Comparison of ENCODE assay signal across 27 mouse cellular contexts in genomic region chrX:37809396-37809795, GRCm38 (mm10). TPM values are rescaled to one million over a fixed set of nuclear protein-coding genes. Genes with fewer than 3 reads are reported as not detected.
DNase-seq lines count a peak whose midpoint lies in the region; ATAC-seq and TF ChIP-seq lines count a peak whose summit lies in the region.
"Had no signal": no experiment of that assay in that cellular context is flagged by ENCODE, and none has a peak within 500 bp of the region (broad histone marks: within the 10 kb centered on the region; RNA-seq: fewer than 3 reads in every experiment).

No protein-coding gene starts in this region.

- no peak for TF ChIP-seq EP300 in heart, postnatal 0 days (IDR thresholded peaks at IDR 0.05; ENCODE audit: low read depth)
- TF ChIP-seq EP300 in CH12.LX (IDR thresholded peaks at IDR 0.05; ENCODE audit: low read length): no peak

- peak; percentile 17; the same call in 1 of the 2 replicates for TF ChIP-seq CTCF in heart, postnatal 0 days (IDR thresholded peaks at IDR 0.05; ENCODE audit: low read depth)
- peak in 1 of 2 experiments; percentile 45; a peak in 2 of 4 replicates for TF ChIP-seq CTCF in CH12.LX (conservative IDR thresholded peaks at IDR 0.05 in 1 of 2, IDR thresholded peaks at IDR 0.05 in 1 of 2; ENCODE audit: low read depth in 2 of 2, low read length in 2 of 2)

- H3K4me1 ChIP-seq in heart, postnatal 0 days (ENCODE audit: control insufficient read depth, insufficient read depth): no peaks in the 10 kb centered on the region
- H3K4me1 ChIP-seq in CH12.LX (ENCODE audit: control insufficient read depth in 1 of 2, insufficient read depth in 2 of 2): peaks cover 0 to 3% of the 10 kb centered on the region in 2 experiments; a peak in 2 of 4 replicates
- H3K4me1 ChIP-seq in forebrain, embryonic 15.5 days: no peaks in the 10 kb centered on the region
- H3K4me1 ChIP-seq: embryonic facial prominence, embryonic 13.5 days; forebrain, embryonic 12.5 days; hindbrain, embryonic 13.5 days; kidney, embryonic 15.5 days had no signal

- H3K27ac ChIP-seq in heart, postnatal 0 days (ENCODE audit: low read depth): no peak overlapping the region
- no peak overlapping the region for H3K27ac ChIP-seq in CH12.LX (ENCODE audit: insufficient read depth, low read depth)
- no peak overlapping the region for H3K27ac ChIP-seq in forebrain, embryonic 15.5 days (replicated peaks)
- H3K27ac ChIP-seq: embryonic facial prominence, embryonic 13.5 days; forebrain, embryonic 12.5 days; hindbrain, embryonic 13.5 days; hindbrain, postnatal 0 days; kidney, embryonic 15.5 days had no signal

- no peak; the same call in 1 of the 2 replicates for TF ChIP-seq RAD21 in CH12.LX (IDR thresholded peaks at IDR 0.05; ENCODE audit: low read depth, low read length)

- H3K4me2 ChIP-seq in heart, postnatal 0 days (ENCODE audit: low read depth, low read length): no peak overlapping the region
- H3K4me2 ChIP-seq in CH12.LX (ENCODE audit: insufficient read depth, low read depth, poor library complexity, severe bottlenecking): no peak overlapping the region
- H3K4me2 ChIP-seq in forebrain, embryonic 15.5 days (replicated peaks): no peak overlapping the region
- H3K4me2 ChIP-seq: embryonic facial prominence, embryonic 13.5 days; forebrain, embryonic 12.5 days; hindbrain, embryonic 13.5 days; kidney, embryonic 15.5 days had no signal

- peaks cover 13% of the 10 kb centered on the region for H3K79me2 ChIP-seq in CH12.LX (replicated peaks; ENCODE audit: control insufficient read depth, extremely low read depth, insufficient read depth, poor library complexity, severe bottlenecking)

- whole genome bisulfite sequencing in heart, postnatal 0 days: 77% methylated on average over 2 of the region's 2 CpGs
- WGBS in forebrain, embryonic 15.5 days: 87% methylated on average over 2 of the region's 2 CpGs

- no peak overlapping the region for H3K4me3 ChIP-seq in heart, postnatal 0 days (ENCODE audit: low read depth, low read length)
- H3K4me3 ChIP-seq in CH12.LX (replicated peaks in 1 of 3; ENCODE audit: low read depth in 2 of 3, low read length in 2 of 3, poor library complexity in 1 of 3): no peak overlapping the region
- no peak overlapping the region for H3K4me3 ChIP-seq in forebrain, embryonic 15.5 days
- H3K4me3 ChIP-seq: embryonic facial prominence, embryonic 13.5 days; forebrain, embryonic 12.5 days; hindbrain, embryonic 13.5 days; kidney, embryonic 15.5 days had no signal

- ATAC-seq in heart, postnatal 0 days (ENCODE audit: insufficient read depth, low read depth): no peak
- ATAC-seq in forebrain, embryonic 15.5 days (replicated peaks): no peak
- ATAC-seq: forebrain, postnatal 0 days; hindbrain, postnatal 0 days had no signal

- no peaks in the 10 kb centered on the region for H3K9me3 ChIP-seq in heart, postnatal 0 days (replicated peaks; ENCODE audit: control insufficient read depth, low read length)
- H3K9me3 ChIP-seq in CH12.LX (replicated peaks; ENCODE audit: low read length): no peaks in the 10 kb centered on the region
- no peaks in the 10 kb centered on the region for H3K9me3 ChIP-seq in forebrain, embryonic 15.5 days
- H3K9me3 ChIP-seq: embryonic facial prominence, embryonic 13.5 days; forebrain, embryonic 12.5 days; hindbrain, embryonic 13.5 days; kidney, embryonic 15.5 days had no signal

- DNase-seq in heart, postnatal 0 days (ENCODE audit: low spot score): no peak
- DNase-seq in heart, adult 9 months (ENCODE audit: low spot score in 2 of 2): no peak
- DNase-seq in 3T3-L1 (ENCODE audit: low read depth, low spot score) (peak; percentile 22), CH12.LX (ENCODE audit: extremely low read depth) (peak; percentile 9), ZHBTc4 (ENCODE audit: low read depth, low spot score) (peak; percentile 51)
- DNase-seq in frontal cortex, postnatal 36 days (ENCODE audit: low spot score in 2 of 2): no peak
- DNase-seq: adrenal gland, adult 2 months; adrenal gland, postnatal 25 days; cerebellum, adult 2 months; cerebellum, postnatal 10 days; forebrain, postnatal 0 days; gastrocnemius, postnatal 14 days; heart, postnatal 14 days; kidney, adult 2 months had no signal

- in situ Hi-C loops in CH12.LX (cut with MboI; ENCODE audit: low pct_ligation_motif_present, low pct_unique_long_range_greater_than_20kb, low sequenced_read_pairs): no loop called here

- no peak overlapping the region for H3K9ac ChIP-seq in heart, postnatal 0 days (replicated peaks; ENCODE audit: low read depth, low read length)
- H3K9ac ChIP-seq in CH12.LX (ENCODE audit: insufficient read depth, low read depth): no peak overlapping the region
- no peak overlapping the region for H3K9ac ChIP-seq in forebrain, embryonic 15.5 days (replicated peaks)
- H3K9ac ChIP-seq: embryonic facial prominence, embryonic 13.5 days; forebrain, embryonic 12.5 days; forebrain, postnatal 0 days; hindbrain, embryonic 13.5 days; kidney, embryonic 15.5 days had no signal

- peak; percentile 16; the same call in 1 of the 2 replicates for TF ChIP-seq POLR2A in CH12.LX (IDR thresholded peaks at IDR 0.05; ENCODE audit: low read depth, low read length)

- dilution Hi-C loops in CH12.LX (cut with MboI; ENCODE audit: extremely low pct_ligation_motif_present, extremely low pct_unique_long_range_greater_than_20kb, low sequenced_read_pairs): no loop called here

- no peaks in the 10 kb centered on the region for H3K27me3 ChIP-seq in heart, postnatal 0 days (ENCODE audit: control insufficient read depth, insufficient read depth, low read length)
- no peaks in the 10 kb centered on the region for H3K27me3 ChIP-seq in CH12.LX (replicated peaks)
- no peaks in the 10 kb centered on the region for H3K27me3 ChIP-seq in forebrain, embryonic 15.5 days
- H3K27me3 ChIP-seq: embryonic facial prominence, embryonic 13.5 days; forebrain, embryonic 12.5 days; hindbrain, embryonic 13.5 days; kidney, embryonic 15.5 days had no signal

- H3K36me3 ChIP-seq in heart, postnatal 0 days (replicated peaks; ENCODE audit: control insufficient read depth, insufficient read depth, low read length): no peaks in the 10 kb centered on the region
- peaks cover 4 to 44% of the 10 kb centered on the region in 2 experiments for H3K36me3 ChIP-seq in CH12.LX (replicated peaks in 1 of 2; ENCODE audit: control insufficient read depth in 1 of 2, insufficient read depth in 1 of 2, low read length in 1 of 2)
- no peaks in the 10 kb centered on the region for H3K36me3 ChIP-seq in forebrain, embryonic 15.5 days
- H3K36me3 ChIP-seq: embryonic facial prominence, embryonic 13.5 days; forebrain, embryonic 12.5 days; hindbrain, embryonic 13.5 days; kidney, embryonic 15.5 days had no signal

TF ChIP-seq in CH12.LX, 34 proteins besides CTCF, POLR2A, EP300 and RAD21:
- TF ChIP-seq USF2 (conservative IDR thresholded peaks at IDR 0.05; ENCODE audit: low read depth, low read length) (no peak), USF1 (IDR thresholded peaks at IDR 0.05; ENCODE audit: low read depth, low read length) (no peak), CHD2 (IDR thresholded peaks at IDR 0.05; ENCODE audit: low read length) (no peak), JUND (conservative IDR thresholded peaks at IDR 0.05; ENCODE audit: low read depth, low read length) (no peak), CHD1 (IDR thresholded peaks at IDR 0.05; ENCODE audit: low read depth, low read length) (no peak), TCF12 (IDR thresholded peaks at IDR 0.05; ENCODE audit: low read depth, low read length) (no peak), POLR2AphosphoS2 (IDR thresholded peaks at IDR 0.05; ENCODE audit: low read depth, low read length) (no peak), KAT2A (IDR thresholded peaks at IDR 0.05; ENCODE audit: insufficient replicate concordance, low read length) (no peak), BHLHE40 (IDR thresholded peaks at IDR 0.05; ENCODE audit: low read depth, low read length) (no peak), ZKSCAN1 (IDR thresholded peaks at IDR 0.05; ENCODE audit: borderline replicate concordance, low read depth, low read length) (no peak), HCFC1 (IDR thresholded peaks at IDR 0.05; ENCODE audit: low read depth, low read length) (no peak)

RNA-seq across cellular contexts. Expression of gene Rhox5, which starts 4.8 kb away (rescaled TPM):
- 0.54 TPM in 1 of 2 replicates, not detected in the other for total RNA-seq in heart, postnatal 0 days (2014; rRNA removed; ENCODE audit: low replicate concordance)
- polyA plus RNA-seq in heart, postnatal 0 days (2015; fragmentation: Nextera tagmentation; extraction: Ambion mirVana): 8.0 and 8.4 TPM in 2 replicates
- total RNA-seq in CH12.LX (2012; rRNA removed): 771 and 814 TPM in 2 replicates
- 67.3 and 73.6 TPM in 2 replicates for total RNA-seq in CH12.LX (2014; rRNA removed)
- polyA plus RNA-seq in CH12.LX (2012; ENCODE audit: insufficient read length, low read depth): 164 and 235 TPM in 2 replicates
- not detected in 2 replicates for polyA plus RNA-seq in forebrain, embryonic 15.5 days (2015; fragmentation: Nextera tagmentation; extraction: Ambion mirVana)
- total RNA-seq: adrenal gland, adult 2 months; adrenal gland, postnatal 25 days; common myeloid progenitor, adult 5-6 weeks; forebrain, postnatal 0 days; gastrocnemius, postnatal 14 days; hematopoietic stem cell, adult 5-6 weeks; hindbrain, postnatal 0 days; MEL had no signal
- polyA plus RNA-seq: adrenal gland, adult 2 months; hindbrain, embryonic 13.5 days; kidney, adult 2 months had no signal

RNA-seq across cellular contexts. Expression of gene Rhox6, which starts 17.3 kb away (rescaled TPM):
- total RNA-seq in heart, postnatal 0 days (2014; rRNA removed; ENCODE audit: low replicate concordance): not detected in 2 replicates
- not detected in 2 replicates for polyA plus RNA-seq in heart, postnatal 0 days (2015; fragmentation: Nextera tagmentation; extraction: Ambion mirVana)
- total RNA-seq in CH12.LX (2012; rRNA removed): not detected in 2 replicates
- not detected in 2 replicates for total RNA-seq in CH12.LX (2014; rRNA removed)
- not detected in 2 replicates for polyA plus RNA-seq in CH12.LX (2012; ENCODE audit: insufficient read length, low read depth)
- not detected in 2 replicates for polyA plus RNA-seq in forebrain, embryonic 15.5 days (2015; fragmentation: Nextera tagmentation; extraction: Ambion mirVana)
- total RNA-seq: adrenal gland, adult 2 months; adrenal gland, postnatal 25 days; common myeloid progenitor, adult 5-6 weeks; forebrain, postnatal 0 days; gastrocnemius, postnatal 14 days; heart, adult 8-10 months; heart, postnatal 14 days; hematopoietic stem cell, adult 5-6 weeks; hindbrain, postnatal 0 days; MEL had no signal
- polyA plus RNA-seq: adrenal gland, adult 2 months; embryonic facial prominence, embryonic 13.5 days; forebrain, embryonic 12.5 days; forebrain, postnatal 0 days; gonadal fat pad, adult 2 months; heart, embryonic 14.5 days; hindbrain, embryonic 13.5 days; hindbrain, postnatal 0 days; intestine, embryonic 14.5 days had no signal

RNA-seq across cellular contexts. Expression of gene Rhox7a, which starts 22.1 kb away (rescaled TPM):
- not detected in 2 replicates for total RNA-seq in heart, postnatal 0 days (2014; rRNA removed; ENCODE audit: low replicate concordance)
- polyA plus RNA-seq in heart, postnatal 0 days (2015; fragmentation: Nextera tagmentation; extraction: Ambion mirVana): not detected in 2 replicates
- total RNA-seq in CH12.LX (2012; rRNA removed) (not detected in 2 replicates), CH12.LX (2014; rRNA removed) (not detected in 2 replicates)
- polyA plus RNA-seq in CH12.LX (2012; ENCODE audit: insufficient read length, low read depth): not detected in 2 replicates
- polyA plus RNA-seq in forebrain, embryonic 15.5 days (2015; fragmentation: Nextera tagmentation; extraction: Ambion mirVana): not detected in 2 replicates
- total RNA-seq: adrenal gland, adult 2 months; adrenal gland, postnatal 25 days; common myeloid progenitor, adult 5-6 weeks; forebrain, postnatal 0 days; gastrocnemius, postnatal 14 days; heart, adult 8-10 months; heart, postnatal 14 days; hematopoietic stem cell, adult 5-6 weeks; hindbrain, postnatal 0 days; MEL had no signal
- polyA plus RNA-seq: adrenal gland, adult 2 months; cerebellum, adult 2 months; embryonic facial prominence, embryonic 13.5 days; forebrain, embryonic 12.5 days; forebrain, postnatal 0 days; gonadal fat pad, adult 2 months; heart, embryonic 14.5 days; hindbrain, embryonic 13.5 days; hindbrain, postnatal 0 days; intestine, embryonic 14.5 days; kidney, adult 2 months; kidney, embryonic 15.5 days had no signal

Comparison
In these comparisons a context has a peak if more than half of its experiments do, and no peak if none do; other contexts are left out.
1. DNase-seq: peak in 3T3-L1 (single experiment), CH12.LX (single experiment) and ZHBTc4 (single experiment); none in heart, postnatal 0 days (single experiment), heart, adult 9 months (0 of 2) and frontal cortex, postnatal 36 days (0 of 2).
2. RNA of gene Rhox5, which starts 4.8 kb away (polyA plus RNA-seq): 164 to 235 TPM in CH12.LX; 8.0 to 8.4 TPM in heart, postnatal 0 days and not detected in forebrain, embryonic 15.5 days; every median in the first group is over 10 times any median in the second.